Comparison of ENCODE assay signal across 21 mouse cellular contexts in genomic region chr7:144929931-144930330, GRCm38 (mm10). TPM values are rescaled to one million over a fixed set of nuclear protein-coding genes. Genes with fewer than 3 reads are reported as not detected.
DNase-seq lines count a peak whose midpoint lies in the region; ATAC-seq and TF ChIP-seq lines count a peak whose summit lies in the region.
"Had no signal": no experiment of that assay in that cellular context is flagged by ENCODE, and none has a peak within 500 bp of the region (broad histone marks: within the 10 kb centered on the region; RNA-seq: fewer than 3 reads in every experiment).

No protein-coding gene starts in this region.

- no peaks in the 10 kb centered on the region for H3K27me3 ChIP-seq in cerebellum, adult 2 months (ENCODE audit: control insufficient read depth, insufficient read depth, low read length)
- H3K27me3 ChIP-seq in hindbrain, embryonic 15.5 days: no peaks in the 10 kb centered on the region
- no peaks in the 10 kb centered on the region for H3K27me3 ChIP-seq in hindbrain, embryonic 10.5 days (ENCODE audit: insufficient read depth, poor library complexity, severe bottlenecking)
- H3K27me3 ChIP-seq in midbrain, embryonic 13.5 days: no peaks in the 10 kb centered on the region
- no peaks in the 10 kb centered on the region for H3K27me3 ChIP-seq in midbrain, embryonic 15.5 days (replicated peaks)
- no peaks in the 10 kb centered on the region for H3K27me3 ChIP-seq in heart, embryonic 12.5 days (replicated peaks)
- H3K27me3 ChIP-seq: intestine, embryonic 15.5 days; kidney, embryonic 15.5 days had no signal

- H3K4me1 ChIP-seq in cerebellum, adult 2 months (ENCODE audit: control insufficient read depth, insufficient read depth, low read length): peaks cover 39% of the 10 kb centered on the region
- peaks cover 13% of the 10 kb centered on the region for H3K4me1 ChIP-seq in hindbrain, embryonic 15.5 days (replicated peaks)
- peaks cover 30% of the 10 kb centered on the region for H3K4me1 ChIP-seq in hindbrain, embryonic 10.5 days (replicated peaks)
- peaks cover 16% of the 10 kb centered on the region for H3K4me1 ChIP-seq in midbrain, embryonic 13.5 days (replicated peaks)
- peaks cover 3% of the 10 kb centered on the region; the same call in 1 of the 2 replicates for H3K4me1 ChIP-seq in midbrain, embryonic 15.5 days
- H3K4me1 ChIP-seq in heart, embryonic 12.5 days (replicated peaks): peaks cover 8% of the 10 kb centered on the region; the same call in 1 of the 2 replicates
- H3K4me1 ChIP-seq: intestine, embryonic 15.5 days had no signal

- H3K4me2 ChIP-seq in hindbrain, embryonic 15.5 days: no peak overlapping the region
- H3K4me2 ChIP-seq in midbrain, embryonic 13.5 days (replicated peaks): no peak overlapping the region
- H3K4me2 ChIP-seq in midbrain, embryonic 15.5 days: no peak overlapping the region
- no peak overlapping the region for H3K4me2 ChIP-seq in heart, embryonic 12.5 days
- H3K4me2 ChIP-seq: intestine, embryonic 15.5 days; kidney, embryonic 15.5 days had no signal

- DNase-seq in cerebellum, adult 9-10 months: peak; percentile 9
- no peak for DNase-seq in cerebellum, adult 2 months
- DNase-seq in hindbrain, embryonic 10.5 days (ENCODE audit: low spot score): no peak
- DNase-seq in retina, postnatal 1 day: peak; percentile 77
- DNase-seq: cerebellum, postnatal 36 days; gastrocnemius, postnatal 10 days; heart, postnatal 14 days; right cerebral cortex, adult 18-20 months; thymus, adult 18-20 months had no signal

- H3K27ac ChIP-seq in cerebellum, adult 2 months (ENCODE audit: insufficient read depth, low read length): no peak overlapping the region
- peak overlapping the region; percentile 48; the same call in 1 of the 2 replicates for H3K27ac ChIP-seq in hindbrain, embryonic 15.5 days (replicated peaks)
- no peak overlapping the region for H3K27ac ChIP-seq in hindbrain, embryonic 10.5 days
- peak overlapping the region; percentile 32 for H3K27ac ChIP-seq in midbrain, embryonic 13.5 days
- H3K27ac ChIP-seq in midbrain, embryonic 15.5 days: no peak overlapping the region
- H3K27ac ChIP-seq in heart, embryonic 12.5 days (ENCODE audit: poor library complexity, severe bottlenecking): no peak overlapping the region
- H3K27ac ChIP-seq: intestine, embryonic 15.5 days; layer of hippocampus, adult 2 months; liver, embryonic 14.5 days had no signal

- no peaks in the 10 kb centered on the region for H3K36me3 ChIP-seq in hindbrain, embryonic 15.5 days
- peaks cover 63% of the 10 kb centered on the region for H3K36me3 ChIP-seq in hindbrain, embryonic 10.5 days
- peaks cover 47% of the 10 kb centered on the region for H3K36me3 ChIP-seq in midbrain, embryonic 13.5 days
- H3K36me3 ChIP-seq in midbrain, embryonic 15.5 days (replicated peaks): no peaks in the 10 kb centered on the region; the same call in 1 of the 2 replicates
- H3K36me3 ChIP-seq in heart, embryonic 12.5 days: peaks cover 48% of the 10 kb centered on the region

- no peak for TF ChIP-seq POLR2A in cerebellum, adult 2 months (IDR thresholded peaks at IDR 0.05; ENCODE audit: borderline replicate concordance, insufficient read depth, low read length)

- no peak overlapping the region for H3K4me3 ChIP-seq in cerebellum, adult 2 months (replicated peaks; ENCODE audit: insufficient read depth, low read depth, low read length)
- no peak overlapping the region for H3K4me3 ChIP-seq in hindbrain, embryonic 15.5 days
- no peak overlapping the region for H3K4me3 ChIP-seq in hindbrain, embryonic 10.5 days
- no peak overlapping the region for H3K4me3 ChIP-seq in midbrain, embryonic 13.5 days (replicated peaks)
- no peak overlapping the region for H3K4me3 ChIP-seq in midbrain, embryonic 15.5 days
- no peak overlapping the region for H3K4me3 ChIP-seq in heart, embryonic 12.5 days
- H3K4me3 ChIP-seq: intestine, embryonic 15.5 days; kidney, embryonic 15.5 days; layer of hippocampus, adult 2 months had no signal

- no peak overlapping the region for H3K9ac ChIP-seq in hindbrain, embryonic 15.5 days
- H3K9ac ChIP-seq in midbrain, embryonic 13.5 days (replicated peaks): no peak overlapping the region
- no peak overlapping the region for H3K9ac ChIP-seq in midbrain, embryonic 15.5 days
- H3K9ac ChIP-seq in heart, embryonic 12.5 days: no peak overlapping the region
- H3K9ac ChIP-seq: intestine, embryonic 15.5 days; kidney, embryonic 15.5 days; liver, embryonic 14.5 days had no signal

- no peaks in the 10 kb centered on the region for H3K9me3 ChIP-seq in hindbrain, embryonic 15.5 days
- H3K9me3 ChIP-seq in hindbrain, embryonic 10.5 days: no peaks in the 10 kb centered on the region
- no peaks in the 10 kb centered on the region for H3K9me3 ChIP-seq in midbrain, embryonic 13.5 days
- no peaks in the 10 kb centered on the region for H3K9me3 ChIP-seq in midbrain, embryonic 15.5 days
- no peaks in the 10 kb centered on the region for H3K9me3 ChIP-seq in heart, embryonic 12.5 days (replicated peaks)
- H3K9me3 ChIP-seq: intestine, embryonic 15.5 days; kidney, embryonic 15.5 days had no signal

- 0 out of 2 replicates have a peak, but pooled peaks have one; percentile 50 for ATAC-seq in hindbrain, embryonic 15.5 days (ENCODE audit: low FRiP score, low read depth)
- no peak; the same call in 1 of the 2 replicates for ATAC-seq in midbrain, embryonic 13.5 days
- ATAC-seq in midbrain, embryonic 15.5 days (replicated peaks): no peak
- ATAC-seq in heart, embryonic 12.5 days (ENCODE audit: insufficient number of reproducible peaks, low FRiP score): no peak
- ATAC-seq: intestine, embryonic 15.5 days had no signal

- WGBS in cerebellum, adult 2 months: 65% methylated on average over 5 of the region's 5 CpGs
- WGBS in hindbrain, embryonic 15.5 days: 32% methylated on average over 5 of the region's 5 CpGs
- WGBS in hindbrain, embryonic 10.5 days: 72% methylated on average over 5 of the region's 5 CpGs
- WGBS in midbrain, embryonic 13.5 days: 52% methylated on average over 5 of the region's 5 CpGs
- WGBS in midbrain, embryonic 15.5 days: 38% methylated on average over 5 of the region's 5 CpGs
- 72% methylated on average over 5 of the region's 5 CpGs for WGBS in heart, embryonic 12.5 days

- TF ChIP-seq CTCF in cerebellum, adult 2 months (IDR thresholded peaks at IDR 0.05; ENCODE audit: borderline replicate concordance, insufficient read depth, low read depth, low read length): no peak

RNA-seq across cellular contexts. Expression of gene Ccnd1, which starts 9.8 kb away (rescaled TPM):
- polyA plus RNA-seq in cerebellum, adult 2 months (2012; rRNA removed): 21.8 and 23.1 TPM in 2 replicates
- polyA plus RNA-seq in hindbrain, embryonic 15.5 days (2015; fragmentation: Nextera tagmentation; extraction: Ambion mirVana): 34.2 and 38.2 TPM in 2 replicates
- polyA plus RNA-seq in hindbrain, embryonic 10.5 days (2016; fragmentation: Nextera tagmentation; extraction: Ambion mirVana): 166 and 220 TPM in 2 replicates
- 141 and 143 TPM in 2 replicates for polyA plus RNA-seq in midbrain, embryonic 13.5 days (2015; fragmentation: Nextera tagmentation; extraction: Ambion mirVana)
- polyA plus RNA-seq in midbrain, embryonic 15.5 days (2015; fragmentation: Nextera tagmentation; extraction: Ambion mirVana): 39.4 and 40.8 TPM in 2 replicates
- 81.2 and 89.9 TPM in 2 replicates for polyA plus RNA-seq in heart, embryonic 12.5 days (2016; fragmentation: Nextera tagmentation; extraction: Ambion mirVana)

RNA-seq across cellular contexts. Expression of gene LTO1, which starts 15.0 kb away (rescaled TPM):
- polyA plus RNA-seq in cerebellum, adult 2 months (2012; rRNA removed): 38.0 and 45.8 TPM in 2 replicates
- 32.0 and 34.1 TPM in 2 replicates for polyA plus RNA-seq in hindbrain, embryonic 15.5 days (2015; fragmentation: Nextera tagmentation; extraction: Ambion mirVana)
- polyA plus RNA-seq in hindbrain, embryonic 10.5 days (2016; fragmentation: Nextera tagmentation; extraction: Ambion mirVana): 30.5 and 33.0 TPM in 2 replicates
- 36.4 and 37.8 TPM in 2 replicates for polyA plus RNA-seq in midbrain, embryonic 13.5 days (2015; fragmentation: Nextera tagmentation; extraction: Ambion mirVana)
- 32.2 and 33.6 TPM in 2 replicates for polyA plus RNA-seq in midbrain, embryonic 15.5 days (2015; fragmentation: Nextera tagmentation; extraction: Ambion mirVana)
- 20.1 and 21.4 TPM in 2 replicates for polyA plus RNA-seq in heart, embryonic 12.5 days (2016; fragmentation: Nextera tagmentation; extraction: Ambion mirVana)

RNA-seq across cellular contexts. Expression of gene Fgf15, which starts 33.6 kb away (rescaled TPM):
- polyA plus RNA-seq in cerebellum, adult 2 months (2012; rRNA removed): not detected in 2 replicates
- 25.8 and 43.7 TPM in 2 replicates for polyA plus RNA-seq in hindbrain, embryonic 15.5 days (2015; fragmentation: Nextera tagmentation; extraction: Ambion mirVana)
- polyA plus RNA-seq in hindbrain, embryonic 10.5 days (2016; fragmentation: Nextera tagmentation; extraction: Ambion mirVana): 43.4 and 55.3 TPM in 2 replicates
- polyA plus RNA-seq in midbrain, embryonic 13.5 days (2015; fragmentation: Nextera tagmentation; extraction: Ambion mirVana): 61.2 and 66.9 TPM in 2 replicates
- 26.7 and 26.8 TPM in 2 replicates for polyA plus RNA-seq in midbrain, embryonic 15.5 days (2015; fragmentation: Nextera tagmentation; extraction: Ambion mirVana)
- polyA plus RNA-seq in heart, embryonic 12.5 days (2016; fragmentation: Nextera tagmentation; extraction: Ambion mirVana): 0.10 TPM in 1 of 2 replicates, not detected in the other
- polyA plus RNA-seq: frontal cortex, adult 2 months; lung, postnatal 0 days; stomach, embryonic 14.5 days; urinary bladder, adult 2 months had no signal

Comparison
In these comparisons a context has a peak if more than half of its experiments do, and no peak if none do; other contexts are left out.
1. DNase-seq: peak in cerebellum, adult 9-10 months (single experiment) and retina, postnatal 1 day (single experiment); none in cerebellum, adult 2 months (0 of 2) and hindbrain, embryonic 10.5 days (single experiment).
2. H3K27ac ChIP-seq: peak in hindbrain, embryonic 15.5 days (single experiment) and midbrain, embryonic 13.5 days (single experiment); none in cerebellum, adult 2 months (single experiment), hindbrain, embryonic 10.5 days (single experiment), midbrain, embryonic 15.5 days (single experiment) and heart, embryonic 12.5 days (single experiment).
3. RNA of gene Fgf15, which starts 33.6 kb away (polyA plus RNA-seq): 61.2 to 66.9 TPM in midbrain, embryonic 13.5 days, 25.8 to 43.7 TPM in hindbrain, embryonic 15.5 days, 43.4 to 55.3 TPM in hindbrain, embryonic 10.5 days and 26.7 to 26.8 TPM in midbrain, embryonic 15.5 days; 0.10 TPM in heart, embryonic 12.5 days and not detected in cerebellum, adult 2 months; every median in the first group is over 10 times any median in the second.